Mouse (Mus musculus): ENCODE data around the gene Aak1.

Gene Aak1

DNA sequence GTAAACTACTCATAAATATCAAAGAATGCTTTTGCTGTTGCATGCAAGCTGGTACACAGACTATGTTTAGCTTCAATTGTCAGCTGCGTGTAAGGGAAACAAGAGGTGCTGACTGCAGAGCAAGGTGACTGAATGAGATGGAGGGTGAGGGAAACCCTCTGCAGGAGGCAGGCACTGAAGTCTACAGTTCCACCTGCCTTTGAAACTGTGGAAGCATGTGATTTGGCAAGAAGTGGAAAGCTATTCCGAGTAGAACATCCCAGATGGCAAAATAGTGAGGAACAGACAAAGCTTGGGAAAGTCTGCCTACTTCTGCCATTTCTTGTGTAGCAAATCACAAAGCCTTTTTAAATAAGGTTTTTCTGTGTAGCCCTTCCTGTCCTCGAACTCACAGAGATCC is 106.4 kb downstream of the Aak1 start:
- DNase-seq (ENCODE audit: low read depth, low spot score) = no peak

DNA sequence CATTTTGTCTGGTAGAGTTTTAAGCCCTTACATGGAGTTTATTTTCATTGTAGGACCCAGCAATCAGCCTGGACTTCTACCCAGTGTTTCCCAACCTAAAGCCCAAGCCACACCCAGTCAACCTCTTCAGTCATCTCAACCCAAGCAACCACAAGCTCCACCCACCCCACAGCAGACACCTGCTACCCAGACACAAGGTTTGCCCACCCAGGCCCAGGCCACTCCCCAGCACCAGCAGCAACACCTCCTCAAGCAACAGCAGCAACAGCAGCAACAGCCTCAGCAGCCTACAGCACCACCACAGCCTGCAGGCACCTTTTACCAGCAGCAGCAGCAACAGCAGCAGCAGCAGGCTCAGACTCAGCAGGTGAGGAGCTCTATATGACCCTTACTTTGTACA is 106.9 kb downstream of the Aak1 start:
- no peak for DNase-seq (ENCODE audit: low read depth, low spot score)

DNA sequence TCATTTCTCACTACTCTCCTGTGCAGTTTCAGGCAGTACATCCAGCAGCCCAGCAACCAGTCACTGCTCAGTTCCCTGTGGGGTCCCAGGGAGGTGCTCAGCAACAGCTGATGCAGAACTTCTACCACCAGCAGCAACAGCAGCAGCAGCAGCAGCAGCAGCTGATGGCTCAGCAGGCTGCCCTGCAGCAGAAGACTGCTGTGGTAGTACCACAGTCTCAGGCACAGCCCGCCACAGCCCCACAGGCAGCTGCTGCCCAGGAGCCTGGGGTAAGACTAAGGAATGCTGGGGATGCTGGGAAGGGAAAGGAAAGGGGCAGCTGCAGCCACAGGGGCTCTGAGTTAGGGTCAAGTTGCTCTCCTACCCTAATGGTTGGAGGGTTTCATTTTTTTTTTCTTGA is 109.7 kb downstream of the Aak1 start:
- no peak for DNase-seq (ENCODE audit: low read depth, low spot score)

DNA sequence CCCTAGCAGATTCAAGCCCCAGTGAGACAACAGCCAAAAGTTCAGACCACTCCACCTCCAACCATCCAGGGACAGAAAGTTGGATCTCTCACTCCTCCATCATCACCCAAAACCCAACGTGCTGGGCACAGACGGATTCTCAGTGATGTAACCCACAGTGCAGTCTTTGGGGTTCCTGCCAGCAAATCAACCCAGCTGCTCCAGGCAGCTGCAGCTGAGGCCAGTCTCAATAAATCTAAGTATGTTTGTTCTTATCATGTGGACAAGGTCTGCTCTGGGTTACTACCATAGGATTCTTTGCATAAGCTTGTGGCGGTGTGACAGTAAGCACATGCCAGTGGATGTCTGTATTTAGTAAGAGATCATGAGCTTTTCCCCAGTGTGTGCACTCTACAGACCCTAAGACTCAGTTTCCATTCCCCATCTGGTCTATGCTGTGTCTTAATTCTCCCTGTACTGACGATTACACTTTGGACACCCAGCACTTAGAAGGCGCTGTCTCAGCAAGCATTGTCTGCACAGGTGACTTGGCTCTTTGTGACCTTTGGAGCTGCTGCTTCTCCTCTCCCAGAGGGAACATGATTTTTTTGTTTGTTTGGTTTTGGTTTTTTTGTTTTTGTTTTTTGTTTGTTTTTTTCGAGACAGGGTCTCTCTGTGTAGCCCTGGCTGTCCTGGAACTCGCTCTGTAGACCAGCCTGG is 114.8 kb downstream of the Aak1 start:
- DNase-seq (ENCODE audit: low read depth, low spot score) = no peak

DNA sequence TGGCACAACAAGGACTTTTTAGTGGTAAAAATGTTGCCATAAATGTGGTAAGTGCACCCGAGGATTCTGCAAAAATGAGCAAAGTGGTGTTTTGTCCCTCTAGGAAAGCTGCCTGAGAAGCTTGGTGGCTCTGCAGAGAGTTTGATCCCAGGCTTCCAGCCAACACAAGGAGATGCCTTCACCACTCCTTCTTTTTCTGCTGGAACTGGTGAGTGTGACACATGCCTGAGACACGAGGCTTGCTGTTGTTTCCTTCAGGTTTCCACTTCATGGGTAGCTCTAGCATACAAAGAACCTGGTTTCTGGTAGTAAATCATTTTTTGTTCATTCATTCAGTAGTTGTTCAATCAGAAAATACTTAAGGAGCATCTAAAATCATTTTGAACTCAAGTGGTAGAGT is 117.8 kb downstream of the Aak1 start:
- no peak for DNase-seq (ENCODE audit: low read depth, low spot score)

DNA sequence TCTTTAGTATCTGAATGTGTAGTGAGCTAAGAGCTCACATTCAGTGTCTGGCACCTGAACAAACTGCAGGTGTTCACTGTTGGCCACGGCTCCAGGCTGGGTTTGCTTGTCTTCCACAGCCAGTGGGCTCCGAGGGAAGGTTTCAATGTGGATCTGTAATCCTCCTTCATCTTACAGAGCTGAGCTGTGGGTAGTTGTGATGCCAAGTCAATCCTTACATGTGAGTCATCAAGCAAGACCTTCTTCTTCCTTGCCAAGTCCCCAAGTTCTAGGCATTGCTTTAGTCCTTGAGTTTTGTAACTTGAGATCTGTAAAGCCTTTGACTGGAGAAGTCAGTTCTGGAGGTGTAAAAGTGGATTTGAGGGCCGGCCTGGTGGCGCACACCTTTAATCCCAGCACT is 124.6 kb downstream of the Aak1 start:
- DNase-seq (ENCODE audit: low read depth, low spot score) = no peak

DNA sequence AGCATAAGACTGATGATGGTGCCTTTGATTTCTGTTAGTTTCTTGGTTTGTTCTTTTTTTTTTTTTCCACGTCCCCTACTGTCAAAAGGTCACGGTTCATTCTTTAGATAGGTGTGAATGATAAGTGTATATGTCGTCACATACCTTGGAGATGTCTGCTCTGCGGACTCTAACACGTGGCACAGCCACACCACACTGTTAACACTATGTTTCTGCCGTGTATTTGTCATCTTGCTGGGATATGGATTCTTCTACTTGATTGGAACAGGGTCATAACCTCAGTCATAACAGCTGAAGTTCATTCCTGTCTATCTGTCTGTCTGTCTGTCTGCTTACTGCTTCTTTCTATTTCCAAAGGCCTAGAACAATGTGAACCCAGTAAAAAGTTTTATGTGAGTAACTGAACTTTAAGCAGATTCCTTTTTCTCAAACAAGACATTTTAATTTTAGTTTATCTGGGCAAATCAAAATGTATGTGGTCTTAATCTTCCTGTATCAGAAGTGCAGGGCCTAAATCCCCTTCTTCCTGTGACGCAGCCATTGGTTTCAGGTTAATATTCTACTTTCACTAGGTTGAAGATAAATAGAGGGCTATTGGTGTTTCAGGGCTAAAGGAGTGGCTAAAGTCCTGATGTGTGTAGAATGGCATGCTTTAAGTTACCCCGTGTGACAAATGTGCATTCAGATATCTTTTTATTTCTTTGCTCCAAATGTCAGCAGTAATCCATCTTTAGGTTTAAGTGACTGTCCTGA is 129.0 kb downstream of the Aak1 start:
- DNase-seq (ENCODE audit: low read depth, low spot score) = no peak

DNA sequence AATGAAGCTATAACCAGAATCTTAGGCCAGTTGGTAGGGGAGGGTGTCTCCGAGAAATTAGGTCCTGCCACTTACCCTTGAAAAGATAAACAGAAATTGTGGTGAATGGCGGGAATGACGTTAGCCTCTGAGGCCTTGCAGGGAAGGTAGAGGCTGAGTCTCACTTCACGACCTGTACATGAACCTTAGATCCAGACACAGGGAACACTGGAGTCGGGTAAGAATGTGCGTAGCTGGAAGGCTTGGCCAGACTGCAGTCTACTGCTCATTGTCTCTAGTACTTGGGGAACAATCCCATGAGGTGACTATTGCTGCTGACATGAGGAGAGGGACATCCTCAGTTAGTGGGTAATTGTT is 129.6 kb downstream of the Aak1 start:
- no peak for DNase-seq (ENCODE audit: low read depth, low spot score)

DNA sequence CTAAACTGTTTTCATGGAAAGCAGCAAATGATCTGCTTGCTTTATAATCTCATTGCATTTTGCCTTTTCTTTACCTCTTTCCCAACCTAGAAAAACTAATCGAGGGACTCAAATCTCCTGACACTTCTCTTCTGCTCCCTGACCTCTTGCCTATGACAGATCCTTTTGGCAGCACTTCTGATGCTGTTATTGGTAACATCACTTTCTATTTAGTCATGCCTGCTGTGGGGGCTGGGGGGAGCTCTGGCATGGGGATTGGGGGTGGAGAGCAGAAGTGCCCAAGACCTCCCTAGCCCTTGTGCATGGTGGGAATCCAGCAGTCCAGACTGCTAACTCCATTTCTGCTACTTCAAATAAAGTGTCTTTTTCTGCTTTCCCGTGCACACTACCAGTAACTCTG is 131.9 kb downstream of the Aak1 start:
- no peak for DNase-seq (ENCODE audit: low read depth, low spot score)

DNA sequence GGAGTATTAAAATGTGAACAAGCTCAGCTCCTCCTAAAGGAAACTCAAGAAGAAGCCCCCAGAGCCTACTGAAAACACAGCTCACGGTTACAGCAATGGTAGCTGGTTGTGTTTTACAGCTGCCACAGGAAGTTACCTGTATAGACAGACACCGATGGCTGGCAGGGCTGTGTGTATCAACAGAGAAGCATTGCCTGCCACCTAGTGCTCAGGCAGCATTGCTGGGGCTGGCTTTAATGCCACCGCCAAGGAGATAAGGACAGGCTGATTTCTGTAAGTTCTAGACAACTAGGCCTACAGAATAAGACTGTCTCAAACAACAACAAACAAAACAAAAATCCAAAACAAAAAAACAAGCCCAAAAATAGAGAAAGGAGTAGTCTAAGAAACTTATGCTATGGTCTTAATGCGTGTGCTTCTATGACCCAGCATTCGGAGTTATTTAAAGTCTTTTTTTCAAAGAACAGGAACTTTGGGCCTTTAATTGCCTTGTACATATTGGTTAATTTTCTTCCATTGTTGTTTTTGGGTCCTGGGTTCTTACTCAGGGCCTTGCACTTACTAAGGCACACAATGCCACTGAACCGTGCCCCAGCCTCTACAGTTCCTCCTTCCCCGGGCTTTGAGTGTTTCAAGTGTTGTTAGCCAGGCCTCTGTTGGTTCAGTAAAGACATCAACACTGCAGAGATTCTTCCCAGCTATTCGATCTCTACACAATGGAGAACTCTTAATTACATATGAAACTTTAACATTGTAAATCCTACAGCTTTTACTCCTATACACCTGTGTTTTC is 136.2 kb downstream of the Aak1 start:
- DNase-seq (ENCODE audit: low read depth, low spot score) = no peak

DNA sequence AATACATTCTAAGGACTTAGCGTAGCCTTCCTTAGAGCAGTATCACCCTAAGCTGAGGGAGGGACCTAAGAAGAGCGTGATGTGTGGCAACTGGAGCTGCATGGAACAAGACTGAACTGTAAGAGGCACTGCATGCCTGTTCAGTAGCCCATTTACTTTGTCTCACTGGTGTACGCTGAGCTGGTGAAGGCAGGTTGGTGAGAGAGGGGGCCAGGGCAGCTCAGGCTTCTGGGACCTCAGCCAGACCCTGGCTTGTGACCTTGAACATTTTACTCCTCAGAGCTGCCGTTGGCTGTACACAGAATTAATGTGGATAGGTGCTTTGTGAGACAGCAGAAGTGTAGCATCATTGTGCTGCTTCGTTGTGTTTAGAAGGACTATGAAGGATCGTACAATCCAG is 140.3 kb downstream of the Aak1 start:
- DNase-seq (ENCODE audit: low read depth, low spot score) = no peak

DNA sequence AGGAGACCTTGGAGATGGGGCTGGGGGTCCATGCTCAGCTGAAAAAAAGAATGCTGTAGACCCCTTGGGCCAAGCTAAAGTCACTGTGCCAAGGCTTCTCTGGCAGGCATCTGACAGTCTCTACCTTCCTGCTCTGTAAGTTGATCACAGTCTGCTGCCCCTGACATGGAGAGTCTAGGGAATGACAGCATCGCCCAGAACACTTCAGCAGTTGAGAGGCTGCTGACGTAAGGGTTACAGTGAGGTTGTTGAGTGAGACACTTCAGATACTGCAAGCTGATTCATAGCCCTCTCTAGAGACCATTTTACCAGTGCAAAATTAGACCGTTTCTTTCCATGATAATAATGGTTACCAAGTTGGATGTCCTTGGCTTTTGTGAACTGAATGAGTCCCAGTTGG is 141.7 kb downstream of the Aak1 start:
- no peak for DNase-seq (ENCODE audit: low read depth, low spot score)

DNA sequence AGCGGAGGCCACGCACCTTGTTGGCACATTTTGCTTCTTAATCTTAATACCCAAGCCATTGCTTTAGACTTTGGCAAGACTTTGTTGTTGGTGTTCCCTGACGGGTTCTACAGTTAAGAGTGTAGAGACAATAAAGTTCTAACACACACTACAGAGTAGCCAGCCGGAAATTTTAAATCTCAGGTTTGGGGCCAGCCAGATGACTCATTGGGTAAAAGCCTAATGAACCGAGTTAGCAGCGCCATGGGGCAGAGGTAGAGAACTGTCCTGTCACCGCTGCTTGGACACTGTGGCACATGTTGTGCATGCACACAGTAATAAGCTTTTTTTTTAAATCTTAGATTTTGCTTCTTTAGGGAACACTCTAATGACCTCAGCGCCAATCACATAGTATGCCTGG is 143.0 kb downstream of the Aak1 start:
- DNase-seq (ENCODE audit: low read depth, low spot score) = no peak

DNA sequence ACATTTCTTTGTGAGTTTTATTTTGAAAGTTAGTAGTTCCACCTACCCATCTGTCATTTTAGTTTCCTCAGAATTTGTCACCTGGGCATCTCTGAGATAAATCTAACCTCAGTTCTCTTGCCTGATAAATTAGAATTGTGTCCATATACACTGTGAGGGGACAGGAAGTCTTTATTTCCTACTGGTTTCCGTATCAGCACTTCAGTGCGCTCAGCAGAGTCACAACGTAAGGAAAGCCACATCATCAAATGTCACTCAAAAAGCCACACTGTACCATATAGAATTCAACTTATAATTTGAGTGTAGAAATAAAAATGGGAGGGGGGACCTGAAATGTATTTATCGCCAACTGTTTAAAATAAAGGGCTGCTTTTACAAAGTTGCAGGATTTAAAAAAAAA is 144.9 kb downstream of the Aak1 start:
- no peak for DNase-seq (ENCODE audit: low read depth, low spot score)

DNA sequence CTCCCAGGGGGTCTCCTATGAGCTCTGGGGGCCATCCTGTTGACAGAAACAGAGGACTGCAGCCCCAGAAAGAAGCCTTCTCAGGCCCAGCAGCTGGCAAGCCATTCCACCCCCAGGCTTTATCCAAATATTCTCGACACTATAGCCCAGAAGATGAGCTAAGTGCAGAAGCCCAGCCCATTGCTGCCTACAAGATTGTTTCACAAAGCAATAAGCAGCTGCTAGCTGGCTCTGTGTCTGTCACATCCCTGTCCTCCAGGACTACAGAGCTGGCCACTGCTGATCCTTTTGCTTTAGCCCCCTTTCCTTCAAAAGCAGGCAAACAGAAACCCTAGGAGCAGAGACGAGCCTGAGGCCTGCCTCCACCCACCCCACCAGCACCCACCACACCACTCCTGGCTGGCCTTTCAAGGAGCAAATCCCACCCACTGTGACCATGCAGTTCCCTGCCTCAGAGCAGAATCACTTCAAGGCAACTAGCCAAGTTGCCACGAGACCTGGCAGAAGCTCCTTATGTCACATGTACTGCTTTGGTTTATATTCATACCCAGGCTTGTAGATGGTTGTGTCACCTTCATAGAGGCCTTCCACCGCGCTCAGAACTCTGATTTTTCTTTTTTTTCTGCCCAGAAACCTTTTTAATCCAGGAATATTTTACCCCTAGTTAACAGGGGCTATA is 147.5 kb downstream of the Aak1 start:
- no peak for DNase-seq (ENCODE audit: low read depth, low spot score)

DNA sequence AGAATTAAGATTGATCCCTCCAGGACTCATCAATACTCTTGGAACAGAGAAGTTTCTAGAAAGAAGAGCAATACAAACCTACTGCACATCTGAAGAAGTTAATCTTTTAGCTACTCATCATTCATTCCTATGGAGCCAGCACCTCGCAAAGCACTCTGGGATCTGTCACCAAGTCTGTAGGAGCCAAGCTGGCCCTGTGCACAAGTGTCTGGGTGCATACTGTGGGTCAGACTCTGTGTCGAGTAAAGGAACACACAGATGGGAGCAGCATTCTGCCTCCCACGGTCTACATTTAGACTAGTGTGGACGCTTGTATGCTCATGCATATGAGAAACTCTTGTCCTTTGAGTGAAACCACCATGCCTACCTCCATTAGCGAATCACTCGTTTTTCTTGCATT is 148.0 kb downstream of the Aak1 start:
- no peak for DNase-seq (ENCODE audit: low read depth, low spot score)

DNA sequence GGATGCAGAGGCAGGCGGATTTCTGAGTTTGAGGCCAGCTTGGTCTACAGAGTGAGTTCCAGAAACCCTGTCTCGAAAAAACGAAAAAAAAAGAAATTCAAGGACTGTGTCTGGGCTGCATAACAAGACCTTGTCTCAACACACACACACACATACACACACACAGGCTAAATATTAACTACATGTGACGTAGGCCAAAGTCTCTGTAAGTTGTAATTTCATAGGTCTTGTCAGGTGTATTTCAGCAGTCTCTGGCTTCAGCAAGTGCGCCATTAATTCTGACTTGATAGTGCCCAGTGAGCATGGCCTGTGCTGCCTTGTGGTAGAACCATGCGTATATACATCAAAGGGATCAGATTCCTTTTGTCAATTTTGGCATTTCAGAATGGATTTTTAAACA is 152.7 kb downstream of the Aak1 start:
- DNase-seq (ENCODE audit: low read depth, low spot score) = no peak

DNA sequence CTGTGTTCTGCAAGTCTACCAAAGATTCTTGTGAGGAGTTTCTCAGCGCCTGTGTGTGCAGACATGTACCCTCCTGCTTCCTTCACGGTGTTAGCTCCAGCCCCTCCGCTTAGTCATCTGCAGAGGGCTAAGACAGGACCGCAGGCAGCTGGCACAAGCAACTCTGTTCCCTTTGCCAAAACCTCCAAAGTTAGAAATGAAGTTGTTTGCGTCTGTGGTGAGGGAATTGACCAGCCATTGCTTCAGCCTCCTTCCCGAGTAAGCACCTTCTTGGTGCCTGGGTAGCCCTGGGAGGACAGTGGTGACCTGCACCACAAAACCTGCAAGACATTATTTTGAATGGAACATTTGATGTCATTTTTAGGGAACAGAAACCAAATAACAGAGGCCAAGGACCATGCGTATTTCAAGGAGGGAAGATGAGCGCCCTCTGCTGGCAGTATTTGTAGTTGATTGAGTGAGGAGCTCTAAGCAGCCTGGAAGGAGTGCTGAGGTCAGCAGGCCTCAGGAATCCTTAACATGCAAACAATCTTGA is 153.3 kb downstream of the Aak1 start:
- peak; percentile 44 for DNase-seq (ENCODE audit: low read depth, low spot score)

DNA sequence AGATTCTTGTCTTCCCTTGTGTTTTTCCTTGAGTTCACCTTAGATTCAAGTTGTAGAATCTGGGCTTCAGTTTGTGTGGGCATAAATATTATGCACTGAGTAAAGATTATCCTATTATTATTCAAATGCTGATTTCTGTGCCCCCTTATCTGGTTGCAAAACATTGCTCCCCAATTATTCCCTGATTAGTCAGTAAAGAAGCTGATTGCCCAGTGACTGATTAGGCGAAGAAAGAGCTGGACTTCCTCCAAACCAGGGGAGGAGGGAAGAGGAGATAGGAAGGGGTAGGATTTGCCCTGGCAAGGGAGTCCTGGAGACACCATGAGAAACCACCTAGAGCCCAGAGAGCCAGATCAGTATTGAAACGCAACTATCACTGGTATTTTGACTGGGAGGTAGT is 154.8 kb downstream of the Aak1 start:
- no peak for DNase-seq (ENCODE audit: low read depth, low spot score)

DNA sequence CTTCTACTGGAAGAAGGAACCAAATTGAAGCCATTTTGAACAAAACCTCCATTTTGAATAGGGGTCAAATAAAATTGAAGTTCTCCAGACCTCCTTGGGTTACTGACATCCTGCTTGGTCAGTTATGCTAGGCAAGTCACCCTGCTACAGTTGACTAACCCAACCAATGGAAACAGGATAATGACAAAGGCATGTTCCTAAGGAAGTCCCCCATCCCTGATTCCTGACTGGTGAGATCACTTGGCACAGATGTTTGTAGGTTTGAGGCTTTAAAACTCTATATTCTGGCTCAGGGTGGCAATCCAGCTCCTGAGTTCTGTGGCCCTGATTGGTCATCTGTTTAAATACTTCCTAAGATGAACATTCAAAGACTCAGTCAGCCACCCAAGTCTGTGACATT is 156.3 kb downstream of the Aak1 start:
- DNase-seq (ENCODE audit: low read depth, low spot score) = no peak

DNA sequence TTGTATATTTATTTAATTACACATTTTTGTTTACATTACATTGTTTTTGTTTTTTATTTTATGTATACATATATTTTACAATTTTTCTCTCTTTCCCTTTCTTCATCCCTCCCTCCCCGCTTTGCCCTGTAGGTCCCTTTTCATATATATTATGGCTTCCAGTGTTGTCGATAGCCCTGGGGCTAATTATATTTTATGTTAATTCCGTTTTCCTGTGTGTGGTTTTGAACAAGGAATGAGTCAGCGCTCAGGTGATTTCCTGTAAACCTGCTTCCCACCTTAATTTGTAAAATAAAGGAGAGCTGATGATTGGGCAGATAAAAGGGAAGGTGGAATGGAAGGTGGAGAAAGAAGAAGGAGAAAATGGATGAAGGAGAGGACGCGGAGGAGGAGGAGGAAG is 159.6 kb downstream of the Aak1 start, which contains the start of gene Nfu1:
Gene Nfu1, plus strand, starts transcription at position 350 of the 400 bp plus-strand sequence.
- DNase-seq (ENCODE audit: low read depth, low spot score) = no peak
